ENCODE assay signal across 17 mouse cellular contexts in the genomic region with DNA sequence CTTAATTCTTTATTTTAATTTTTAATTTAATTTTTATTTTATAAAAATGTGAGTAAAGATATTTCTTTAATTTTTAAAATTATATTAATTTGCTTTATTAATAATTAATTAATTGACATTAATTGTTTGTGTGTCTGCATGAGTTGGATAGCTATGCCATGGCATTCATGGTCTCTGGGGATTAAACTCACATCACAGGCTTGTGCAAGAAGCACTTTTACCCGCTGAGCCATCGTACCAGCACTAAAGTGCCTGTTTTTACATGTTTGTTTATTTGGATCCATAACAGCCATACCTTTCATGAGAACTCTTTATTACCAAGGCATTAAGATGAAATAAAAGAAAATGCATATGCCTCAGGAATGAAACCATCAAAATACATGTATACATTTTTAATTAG.
"Had no signal": no experiment of that assay in that cellular context is flagged by ENCODE, and none has a peak within 500 bp of the region (broad histone marks: within the 10 kb centered on the region; RNA-seq: fewer than 3 reads in every experiment).

No protein-coding gene starts in this region.

- H3K4me1 ChIP-seq: limb, embryonic 13.5 days; liver, embryonic 13.5 days had no signal

- H3K36me3 ChIP-seq: limb, embryonic 10.5 days; limb, embryonic 13.5 days; liver, embryonic 13.5 days had no signal

- H3K9ac ChIP-seq: limb, embryonic 13.5 days; liver, embryonic 13.5 days had no signal

- DNase-seq: kidney, adult 18-20 months; kidney, adult 9 months; kidney, postnatal 14 days; liver; liver, embryonic 13.5 days; lung, adult 2 months; lung, postnatal 14 days; lung, postnatal 4 days; right cerebral cortex, postnatal 14 days; thymus, adult 2 months; thymus, postnatal 14 days; thymus, postnatal 4 days had no signal

- H3K4me2 ChIP-seq: limb, embryonic 13.5 days; liver, embryonic 13.5 days; midbrain, embryonic 11.5 days had no signal

- H3K27me3 ChIP-seq: limb, embryonic 13.5 days; liver, embryonic 13.5 days had no signal

- H3K9me3 ChIP-seq: limb, embryonic 10.5 days; limb, embryonic 13.5 days; liver, embryonic 13.5 days had no signal

- H3K27ac ChIP-seq: limb, embryonic 10.5 days; limb, embryonic 13.5 days; liver, embryonic 13.5 days; stomach, postnatal 0 days had no signal

- H3K4me3 ChIP-seq: limb, embryonic 10.5 days; limb, embryonic 13.5 days; liver, embryonic 13.5 days; myocyte had no signal
